Mouse (Mus musculus): ENCODE results near the gene 0610030E20Rik.

0610030E20Rik gene

DNA sequence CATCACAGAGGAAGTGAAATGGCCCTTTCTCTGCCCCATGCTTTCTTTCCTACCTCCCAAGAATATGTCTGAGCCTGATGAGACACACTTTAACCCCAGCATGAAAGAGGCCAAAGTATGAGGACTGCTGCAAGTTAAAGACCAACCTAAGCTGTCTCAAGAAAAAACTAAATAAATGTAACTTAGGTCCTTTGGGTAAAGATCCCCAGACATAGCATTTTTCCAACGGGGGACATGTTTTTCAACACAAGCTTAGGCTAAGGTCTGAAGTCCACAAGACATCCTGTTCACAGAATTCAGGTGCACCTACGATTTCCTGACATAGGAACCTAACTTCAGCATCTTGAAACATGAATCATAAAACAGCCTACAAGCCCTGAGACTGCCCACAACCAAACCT lies 3.1 kb downstream of the 0610030E20Rik start:
- DNase-seq (ENCODE audit: low spot score): no peak

DNA sequence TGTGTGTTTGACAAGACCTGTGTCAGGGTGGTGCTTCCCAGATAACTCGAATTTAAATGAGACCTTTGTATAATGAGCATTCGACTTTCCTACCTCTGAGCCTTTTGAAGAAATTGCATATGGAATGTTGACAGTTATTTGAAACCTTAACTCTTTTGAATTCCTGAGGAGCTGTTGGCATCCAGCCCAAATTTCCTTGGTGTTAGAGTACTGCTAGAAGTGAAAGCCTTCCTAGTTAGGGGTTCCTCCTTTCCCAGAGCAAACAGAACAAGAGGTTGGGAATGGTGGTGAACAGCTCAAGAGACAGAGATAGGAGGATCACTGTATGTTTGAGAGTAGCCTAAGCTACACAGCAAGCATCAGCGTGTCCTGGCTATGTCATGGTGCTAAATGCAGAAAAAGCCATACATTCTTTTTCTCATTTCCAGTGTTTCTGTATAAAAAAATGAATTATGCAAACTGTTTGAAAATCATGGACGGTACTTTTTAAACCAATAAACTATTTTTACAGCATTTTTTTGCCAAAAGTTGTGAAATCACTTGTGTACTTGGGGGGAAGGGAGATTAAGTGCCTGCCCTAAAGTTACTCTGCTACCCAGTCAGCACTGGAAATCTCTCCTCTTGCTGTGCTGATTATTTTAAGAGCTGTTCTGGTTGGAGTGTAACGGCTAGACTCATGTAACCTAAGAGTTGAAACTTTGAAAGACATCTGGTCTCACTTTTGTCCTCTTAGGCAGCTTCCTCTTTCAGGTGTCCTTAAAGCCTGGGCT lies 5.7 kb downstream of the 0610030E20Rik start:
- DNase-seq (ENCODE audit: low spot score): no peak

DNA sequence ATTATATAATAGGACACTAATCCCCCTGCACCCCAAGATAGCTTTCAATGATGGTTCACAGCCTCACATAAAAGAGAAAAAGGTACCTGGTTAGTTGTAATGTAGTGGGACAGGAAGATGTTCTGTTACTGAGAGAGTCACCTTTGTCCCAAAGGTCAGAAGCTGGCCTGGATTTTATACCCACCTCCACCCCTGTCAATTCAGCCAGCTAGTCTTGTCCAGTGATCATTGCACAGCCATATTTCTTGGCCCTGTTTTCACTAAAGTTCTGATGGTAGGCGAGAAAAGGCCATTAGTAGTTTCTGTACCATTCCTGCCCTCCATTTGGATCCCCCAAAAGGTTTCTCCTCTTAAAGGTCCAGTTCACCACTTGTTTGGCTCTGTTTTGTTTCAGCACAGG lies 6.9 kb downstream of the 0610030E20Rik start:
- no peak for DNase-seq (ENCODE audit: low spot score)

DNA sequence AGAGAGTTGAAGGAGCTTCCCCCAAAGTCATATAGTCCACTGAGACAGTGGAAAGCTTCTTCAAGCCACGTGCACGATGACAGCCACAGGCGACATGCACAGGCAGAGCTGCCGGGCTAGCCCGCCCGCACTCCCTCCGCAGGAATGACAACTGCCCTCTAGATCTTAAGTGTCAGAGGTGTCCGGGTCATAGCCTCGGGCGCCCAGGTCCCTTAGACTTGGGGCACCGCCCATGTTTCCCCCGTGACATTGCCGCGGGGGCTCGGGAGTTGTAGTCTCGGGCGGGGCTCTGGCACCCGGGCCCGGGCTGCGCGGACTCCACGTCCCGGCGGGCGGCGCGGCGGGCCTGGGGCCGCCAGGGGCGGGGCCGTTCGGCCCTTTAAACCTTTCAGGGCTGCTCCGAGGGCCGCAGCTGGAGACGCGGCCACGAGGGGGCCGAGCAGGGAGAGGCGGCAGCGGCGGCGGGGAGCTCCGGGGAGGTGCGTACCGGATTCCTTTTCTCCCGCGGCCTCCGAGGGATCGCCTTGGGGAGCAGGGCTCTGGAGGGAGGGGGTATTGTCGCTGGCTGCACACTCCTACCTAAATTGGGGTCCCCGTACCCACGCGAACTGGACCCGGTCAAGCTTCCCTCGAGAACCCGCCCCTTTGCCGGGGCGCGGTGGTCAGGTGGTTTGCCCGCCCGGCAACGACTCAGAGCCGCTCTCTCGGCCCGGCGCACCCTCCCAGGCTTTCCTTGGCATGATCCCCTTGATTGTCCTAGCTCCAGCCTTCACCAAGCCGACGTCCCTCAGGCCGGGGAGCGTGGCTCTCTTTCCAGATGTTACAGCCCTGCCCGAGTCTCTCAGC lies 8.2 kb downstream of the 0610030E20Rik start, which contains the start of gene Tmem150a:
Tmem150a (plus strand) TSS at position 382 of the 846 bp plus-strand sequence.
- peak; percentile 72 for DNase-seq (ENCODE audit: low spot score)

DNA sequence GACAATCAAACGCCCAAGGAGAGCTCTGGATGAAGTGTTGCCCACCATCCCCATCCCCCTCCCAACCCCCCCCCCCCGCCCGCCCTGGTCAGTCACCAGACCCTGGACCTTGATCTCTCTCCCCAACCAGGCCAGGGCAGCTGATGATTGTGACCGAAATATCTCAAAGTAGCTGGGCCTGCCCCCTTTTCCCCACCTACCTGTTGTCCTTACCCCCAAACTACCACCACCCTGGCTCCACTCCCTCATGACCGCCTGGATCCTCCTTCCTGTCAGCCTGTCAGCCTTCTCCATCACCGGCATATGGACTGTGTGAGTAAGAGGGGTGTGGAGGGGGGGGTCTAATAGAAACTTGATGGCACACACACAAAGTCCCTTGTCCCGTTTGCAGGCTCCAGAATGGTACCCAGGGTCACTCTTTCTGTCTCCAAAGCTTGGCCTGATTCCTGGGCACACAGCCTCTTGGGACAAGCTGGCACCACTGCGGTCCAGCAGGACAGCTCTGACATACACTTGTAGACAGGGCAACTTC lies 8.9 kb downstream of the 0610030E20Rik start:
- no peak for DNase-seq (ENCODE audit: low spot score)

DNA sequence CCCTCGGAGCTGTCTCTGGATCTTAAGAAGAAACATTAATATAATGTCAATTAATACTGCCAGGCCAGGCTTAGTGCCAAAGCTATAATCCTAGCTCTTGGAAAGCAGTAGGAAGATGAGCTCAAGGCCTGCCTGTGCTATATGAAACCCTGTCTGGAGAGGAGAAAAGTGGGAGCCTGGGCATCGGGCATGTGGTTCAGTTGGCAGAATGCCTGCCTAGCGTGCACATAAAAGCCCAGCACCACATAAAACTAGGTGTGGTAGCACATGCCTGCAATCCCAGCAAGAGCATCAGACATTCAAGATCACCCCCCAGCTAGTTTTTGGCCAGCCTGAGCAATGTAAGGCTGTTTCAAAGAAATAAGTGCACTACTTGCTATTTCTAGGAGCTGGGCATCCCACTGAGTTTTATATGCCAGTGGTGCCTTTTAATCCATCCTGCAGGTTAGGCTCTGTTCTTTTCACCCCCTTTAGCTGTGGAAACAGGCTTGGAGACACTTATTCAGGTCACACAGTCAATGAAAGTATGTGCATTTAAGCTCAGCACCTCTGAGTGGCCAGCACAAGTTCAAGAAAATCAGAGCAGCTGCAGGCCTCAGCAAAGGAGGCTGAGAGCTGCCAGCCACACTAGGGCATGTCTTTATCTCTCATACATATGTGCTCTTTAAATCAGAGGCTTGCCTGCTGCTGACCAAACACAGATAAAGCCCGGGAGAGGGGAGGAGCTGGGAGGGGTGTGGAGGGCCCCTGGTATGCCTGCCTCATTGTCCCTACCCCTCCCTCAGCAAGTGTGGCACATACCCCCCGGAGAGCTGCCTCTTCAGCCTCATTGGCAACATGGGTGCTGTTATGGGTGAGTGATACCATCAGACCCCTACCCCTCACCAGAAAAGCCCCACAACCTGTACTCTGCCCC lies 10.3 kb downstream of the 0610030E20Rik start:
- no peak for DNase-seq (ENCODE audit: low spot score)

DNA sequence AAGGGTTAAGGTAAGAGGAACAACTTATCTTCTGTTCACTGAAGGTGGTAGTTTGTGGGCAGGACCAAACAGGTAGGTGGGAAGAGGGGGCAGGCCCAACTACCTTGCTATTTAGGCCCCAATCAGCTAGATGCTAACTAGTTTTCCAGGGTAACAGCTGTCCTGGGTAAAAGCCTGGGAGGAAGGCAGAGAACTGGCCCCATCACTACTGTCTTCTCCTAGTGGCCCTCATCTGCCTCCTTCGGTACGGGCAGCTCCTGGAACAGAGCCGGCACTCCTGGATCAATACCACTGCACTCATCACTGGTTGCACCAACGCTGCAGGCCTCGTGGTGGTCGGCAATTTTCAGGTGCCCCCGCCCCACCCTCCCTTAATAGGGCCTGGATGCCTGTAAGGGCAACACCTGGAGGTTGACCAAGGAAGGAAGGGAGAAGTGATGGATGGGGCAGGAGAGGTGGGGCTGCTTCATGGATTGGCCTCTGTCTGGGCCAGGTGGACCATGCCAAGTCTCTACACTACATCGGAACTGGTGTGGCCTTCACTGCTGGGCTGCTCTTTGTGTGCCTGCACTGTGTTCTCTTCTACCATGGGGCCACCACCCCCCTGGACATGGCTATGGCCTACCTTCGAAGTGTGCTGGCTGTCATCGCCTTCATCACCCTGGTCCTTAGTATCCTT lies 11.1 kb downstream of the 0610030E20Rik start:
- DNase-seq (ENCODE audit: low spot score): no peak

DNA sequence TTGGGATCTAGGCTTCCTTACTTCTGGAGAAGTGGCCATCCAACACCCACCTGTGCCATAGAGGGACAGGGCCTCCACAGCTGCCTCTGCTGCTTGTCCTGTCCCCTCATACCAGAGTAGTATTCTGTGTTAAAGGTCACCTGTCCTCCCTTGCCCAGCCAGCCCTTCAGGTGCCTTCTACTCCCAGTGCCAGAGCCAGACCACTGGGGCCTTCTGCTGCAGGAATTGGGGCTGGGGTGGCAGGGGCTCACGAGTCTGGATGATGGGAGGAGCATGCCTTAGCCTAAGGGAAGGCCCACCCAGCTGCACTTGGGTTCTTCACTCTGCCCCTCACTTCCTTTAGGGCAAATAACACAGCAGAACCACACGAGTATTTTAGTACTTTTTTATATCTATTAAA lies 12.2 kb downstream of the 0610030E20Rik start:
- DNase-seq (ENCODE audit: low spot score): no peak

DNA sequence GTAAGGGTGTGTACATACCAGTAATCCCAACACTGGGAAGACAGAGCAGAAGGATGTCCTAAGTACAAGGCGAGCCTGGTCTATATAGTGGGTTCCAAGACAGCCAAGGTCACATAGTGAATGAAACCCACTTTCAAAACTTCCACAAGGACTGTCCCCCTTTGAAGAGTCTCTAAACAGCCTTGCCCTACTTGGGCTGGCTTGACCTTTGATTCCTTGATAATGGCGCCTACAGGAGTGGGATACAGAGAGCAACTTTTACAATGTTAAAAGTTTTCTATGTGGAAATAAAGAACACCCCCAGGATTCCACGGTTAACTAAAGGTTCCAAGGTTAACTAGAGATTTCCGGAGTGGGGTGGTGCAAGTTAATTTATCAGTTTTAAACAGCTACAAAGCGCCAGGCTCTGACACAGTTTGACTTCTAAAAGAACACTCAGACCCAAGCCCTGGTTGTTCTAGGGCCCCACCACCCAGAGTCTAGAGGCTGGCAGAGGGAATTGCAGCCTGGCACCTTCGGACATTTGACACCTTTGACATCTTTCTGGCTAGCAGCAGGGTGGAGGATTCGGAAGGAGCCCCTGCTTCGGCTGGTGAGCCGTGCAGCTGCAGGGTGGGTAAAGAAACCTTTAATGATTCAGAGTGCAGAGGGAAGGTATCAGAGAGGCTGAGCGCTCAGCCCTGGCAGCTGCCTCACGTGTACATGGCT lies 12.9 kb downstream of the 0610030E20Rik start:
- no peak for DNase-seq (ENCODE audit: low spot score)

DNA sequence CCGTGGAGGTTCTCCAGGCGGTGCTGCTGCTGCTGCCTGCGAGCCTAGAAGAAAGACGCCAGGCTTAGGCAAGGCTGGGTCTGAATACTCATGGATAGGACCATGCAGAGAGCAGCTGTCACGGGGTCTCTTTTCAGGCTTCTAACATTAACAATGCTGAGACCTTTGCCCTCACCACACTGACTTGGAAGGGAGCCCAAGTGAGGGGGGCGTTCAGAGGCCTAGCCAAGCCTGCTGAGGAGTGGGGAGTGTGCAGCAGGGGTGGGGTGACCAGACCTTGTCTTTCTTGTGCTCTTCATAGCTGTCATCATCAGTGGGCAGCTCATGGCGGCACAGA lies 13.4 kb downstream of the 0610030E20Rik start:
- no peak for DNase-seq (ENCODE audit: low spot score)

DNA sequence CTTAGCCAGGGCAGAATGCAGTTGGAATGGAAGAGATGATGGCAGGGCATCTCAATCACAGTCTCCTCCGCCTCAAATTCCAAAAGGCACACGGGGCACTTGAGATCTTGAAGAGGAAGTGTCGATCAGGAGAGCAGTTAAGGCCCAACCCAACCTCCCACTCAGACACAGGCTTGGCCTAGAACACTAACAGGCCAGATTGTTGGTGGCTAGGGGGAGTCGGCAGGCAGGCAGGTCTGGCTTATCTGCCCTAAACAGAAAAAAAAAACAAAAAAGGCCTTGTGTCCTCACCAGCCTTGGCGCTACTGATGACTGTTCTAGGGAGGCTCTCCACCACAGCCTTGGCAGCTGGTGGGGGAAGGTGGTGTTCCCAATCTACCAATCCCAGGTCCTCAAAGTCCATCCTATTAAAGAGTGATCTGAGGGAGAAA lies 14.0 kb downstream of the 0610030E20Rik start:
- no peak for DNase-seq (ENCODE audit: low spot score)

DNA sequence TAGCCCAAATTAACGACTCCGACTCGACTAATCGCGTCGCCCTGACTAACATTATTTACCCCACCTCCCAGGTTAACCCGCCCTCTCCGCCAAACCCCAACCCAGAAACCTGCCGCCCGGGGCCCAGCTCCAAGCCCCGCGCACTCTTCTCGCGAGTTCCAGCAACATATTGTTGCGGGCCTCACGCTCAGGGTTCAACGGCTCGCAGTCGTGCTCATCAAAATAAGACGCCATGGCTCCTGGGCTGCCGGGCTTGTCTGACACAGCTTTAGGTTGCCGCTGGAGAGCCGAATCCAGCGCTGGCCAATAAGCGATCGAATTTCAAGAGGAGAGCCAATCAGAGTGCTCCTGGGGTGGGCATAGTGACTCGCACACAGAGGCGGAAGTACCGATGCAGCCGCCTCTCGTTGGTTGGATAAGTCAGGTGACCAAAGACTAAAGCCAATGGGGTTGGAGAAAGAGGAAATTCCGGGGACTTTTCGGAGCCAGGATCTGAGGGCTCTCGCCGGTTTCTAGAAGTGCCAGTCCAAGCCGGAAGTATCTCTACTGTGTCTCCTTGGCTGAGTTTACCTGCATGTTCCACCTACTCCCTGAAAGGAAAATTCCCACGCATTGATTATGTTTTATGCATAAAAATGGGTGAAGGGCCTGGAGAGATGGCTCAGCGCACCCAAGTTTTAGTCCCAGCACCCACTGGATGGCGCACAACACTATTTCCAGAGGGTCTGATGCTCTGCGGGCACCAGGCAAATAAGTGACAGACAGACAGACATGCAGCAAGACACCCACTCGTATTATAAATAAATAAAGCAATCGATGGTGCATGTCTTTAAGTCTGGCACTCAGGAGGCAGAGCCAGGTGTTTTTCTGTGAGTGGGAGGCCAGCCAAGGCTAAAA lies 15.3 kb downstream of the 0610030E20Rik start:
- DNase-seq (ENCODE audit: low spot score): peak; percentile 85

DNA sequence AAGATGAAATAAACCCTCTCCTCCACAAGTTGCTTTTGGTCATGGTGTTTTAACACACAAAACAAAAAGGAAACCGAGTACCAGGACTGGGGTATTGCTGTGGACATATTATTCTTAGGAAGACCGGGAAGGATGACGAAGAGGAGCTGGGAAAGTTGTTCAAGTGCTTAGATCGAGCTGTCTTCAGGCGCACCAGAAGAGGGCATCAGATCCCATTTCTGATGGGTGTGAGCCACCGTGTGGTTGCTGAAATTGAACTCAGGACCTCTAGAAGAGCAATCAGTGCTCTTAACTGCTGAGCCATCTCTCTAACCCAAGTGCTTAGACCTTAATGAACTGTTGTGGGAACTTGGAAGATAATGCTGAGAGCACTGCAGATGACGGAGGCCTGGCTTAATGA lies 16.9 kb downstream of the 0610030E20Rik start:
- DNase-seq (ENCODE audit: low spot score): no peak

DNA sequence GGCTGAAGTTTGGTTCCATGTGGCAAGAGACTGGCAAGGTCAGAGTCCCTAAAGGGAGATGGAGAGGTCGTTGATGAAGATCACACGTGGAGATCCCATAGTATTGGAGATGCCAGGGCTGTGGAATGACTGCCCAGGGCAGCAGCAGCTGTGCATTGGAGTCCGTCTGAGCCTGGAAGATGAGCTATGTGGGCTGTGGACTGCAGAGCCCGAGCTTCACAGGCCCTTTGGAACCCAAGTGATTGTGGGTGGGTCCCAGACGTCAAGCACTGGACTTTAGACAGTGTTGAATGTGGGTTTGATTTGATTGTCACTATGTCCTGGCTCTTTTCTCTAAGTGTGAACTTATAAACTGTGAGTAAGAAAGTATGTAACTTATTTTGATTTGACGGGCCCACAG lies 17.9 kb downstream of the 0610030E20Rik start:
- no peak for DNase-seq (ENCODE audit: low spot score)

DNA sequence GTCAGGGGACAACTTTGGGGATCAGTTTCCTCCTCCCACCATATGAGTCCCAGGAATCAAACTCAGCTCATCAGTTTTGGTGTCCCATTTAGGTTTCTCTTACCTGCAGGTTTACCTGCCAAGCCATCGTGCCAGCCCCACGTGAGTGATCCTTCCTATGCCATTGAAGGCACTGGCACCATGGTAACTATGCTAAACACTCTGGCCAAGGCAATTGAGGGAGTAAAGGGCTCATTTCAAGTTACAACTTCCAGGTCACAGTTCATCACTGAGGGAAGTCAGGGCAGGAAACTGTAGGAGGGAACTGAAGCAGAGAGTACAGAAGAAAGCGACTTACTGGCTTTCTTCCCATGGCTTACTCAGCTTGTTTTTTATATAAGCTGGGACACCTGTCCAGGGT lies 19.2 kb downstream of the 0610030E20Rik start:
- no peak for DNase-seq (ENCODE audit: low spot score)

DNA sequence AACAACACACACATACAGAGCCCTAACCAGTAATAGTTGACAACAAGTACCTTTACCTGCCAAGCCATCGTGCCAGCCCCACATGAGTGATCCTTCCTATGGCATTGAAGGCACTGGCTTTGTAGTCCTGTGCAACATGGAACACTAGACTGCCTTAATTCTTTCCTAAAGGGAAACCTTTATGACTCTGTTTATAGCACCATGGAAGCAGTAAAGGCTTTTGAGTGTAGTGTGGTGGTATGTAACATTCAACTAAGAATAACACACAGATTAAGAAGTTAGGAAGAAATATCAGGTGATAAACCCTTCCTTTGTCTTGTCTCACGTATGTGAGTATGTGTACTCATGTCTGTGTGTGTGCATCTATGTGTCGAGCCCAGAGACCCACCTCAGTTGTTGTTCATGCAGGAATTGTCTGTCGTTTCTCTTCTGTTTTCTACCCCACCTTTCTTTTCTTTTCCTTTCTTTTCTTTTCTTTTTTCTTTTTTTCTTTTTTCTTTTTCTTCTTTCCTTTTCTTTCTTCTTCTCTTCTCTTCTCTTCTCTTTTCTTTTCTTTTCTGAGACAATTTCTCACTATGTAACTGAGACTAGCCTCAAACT lies 19.8 kb downstream of the 0610030E20Rik start, which contains the start of gene Rnf181:
Rnf181 (minus strand) TSS at position 113 of the 600 bp plus-strand sequence.
- DNase-seq (ENCODE audit: low spot score): no peak

DNA sequence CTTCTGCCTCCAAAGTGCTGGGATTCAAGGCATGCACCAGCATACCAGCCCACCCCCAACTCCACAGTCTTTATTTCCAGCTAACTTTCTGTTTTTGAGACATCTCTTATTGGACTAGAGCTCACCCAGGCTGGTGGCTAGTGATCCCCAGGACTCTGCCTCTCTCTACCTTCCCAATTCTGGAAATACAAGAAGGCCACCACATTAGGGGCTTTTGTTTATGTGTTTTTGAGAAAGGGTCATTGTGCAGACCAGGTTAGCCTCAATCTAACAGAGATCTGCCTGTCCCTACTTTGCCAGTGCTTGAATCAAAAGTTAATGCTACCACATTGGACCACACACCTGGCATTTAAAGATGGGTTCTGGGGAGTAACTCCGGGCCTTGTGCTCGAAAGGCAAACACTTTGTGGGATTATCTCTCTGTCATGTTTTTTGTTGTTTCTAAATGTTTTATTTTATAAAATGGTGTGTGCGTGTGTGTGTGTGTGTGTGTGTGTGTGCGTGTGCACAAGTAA lies 20.4 kb downstream of the 0610030E20Rik start:
- DNase-seq (ENCODE audit: low spot score): no peak

DNA sequence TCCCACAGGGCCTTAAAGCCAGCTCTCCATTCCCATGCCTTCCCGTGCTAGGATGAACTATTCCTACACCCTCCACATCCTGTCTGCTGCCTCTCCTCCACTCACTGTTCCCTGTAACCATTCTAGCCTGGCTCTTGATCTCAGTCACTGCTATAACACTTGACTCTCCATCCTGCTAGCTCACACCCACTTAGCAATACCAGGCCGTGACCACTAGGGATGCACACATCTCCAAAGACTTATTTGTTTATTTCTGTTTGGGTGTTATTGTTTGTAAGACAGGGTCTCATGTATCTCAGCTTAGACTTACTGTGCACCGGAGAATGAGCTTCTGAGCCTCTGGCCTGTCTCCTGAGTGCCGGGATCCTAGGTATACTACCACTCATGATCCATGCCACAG lies 22.4 kb downstream of the 0610030E20Rik start:
- DNase-seq (ENCODE audit: low spot score): no peak

DNA sequence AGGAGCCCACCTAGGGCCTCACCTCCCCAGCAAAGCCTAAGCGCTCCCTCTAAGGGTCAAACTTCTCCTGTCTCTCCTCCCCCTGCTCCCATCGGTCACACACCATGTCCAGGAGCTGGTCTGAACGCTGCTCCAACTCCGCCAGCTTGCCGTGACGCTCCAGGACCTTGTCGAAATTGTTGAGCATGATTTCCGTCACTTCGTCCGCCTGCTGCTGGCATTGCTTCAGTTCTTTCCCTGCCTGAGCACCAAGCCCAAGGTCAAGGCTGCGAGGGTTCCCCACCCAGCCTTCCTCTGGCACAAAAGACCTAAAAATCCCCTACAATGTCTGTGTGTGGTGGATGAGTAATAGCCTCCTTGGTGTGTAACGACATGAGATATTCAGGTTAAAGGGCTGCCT lies 23.0 kb downstream of the 0610030E20Rik start:
- no peak for DNase-seq (ENCODE audit: low spot score)

Measured in urinary bladder, postnatal 25 days (tissue).